Mouse (Mus musculus) midbrain, postnatal 0 days (tissue): ENCODE measurements around the gene Ngfr. TPM values are rescaled to one million over a fixed set of nuclear protein-coding genes. Genes with fewer than 3 reads are reported as not detected.

ENCODE experiments used
- ATAC-seq: fragments of 200-750 bp; cut with Nextera tagmentation; 2 replicates; pipeline ENCODE4 v1.8.0; 2017; ENCODE audit warnings: moderate number of reproducible peaks, mild to moderate bottlenecking, moderate TSS enrichment, moderate library complexity; ENCODE audit not compliant: low FRiP score
- DNase-seq: peaks from one replicate; pipeline ENCODE4 v3.0.0-alpha.2; 2015; ENCODE audit warnings: low spot score
- H3K27ac ChIP-seq: fragments of 300-500 bp; sonication (generic); 2 replicates; pipeline ENCODE4 v1.5.1; 2014; ENCODE audit warnings: low read depth, mild to moderate bottlenecking, low read length, mixed read lengths
- H3K27me3 ChIP-seq: fragments of 300-500 bp; sonication (generic); 2 replicates; pipeline ENCODE4 v1.6.1; 2014; ENCODE audit warnings: low read length, control low read depth, mixed read lengths; ENCODE audit not compliant: insufficient read depth
- H3K36me3 ChIP-seq: fragments of 300-500 bp; sonication (generic); 2 replicates; pipeline ENCODE4 v1.6.1; 2014; ENCODE audit warnings: low read length, control low read depth, mixed read lengths; ENCODE audit not compliant: insufficient read depth
- H3K4me1 ChIP-seq: fragments of 300-500 bp; sonication (generic); 2 replicates; pipeline ENCODE4 v1.6.1; 2014; ENCODE audit warnings: mild to moderate bottlenecking, control low read depth, antibody characterized with exemption, low read length, mixed read lengths; ENCODE audit not compliant: insufficient read depth
- H3K4me2 ChIP-seq: fragments of 300-500 bp; sonication (generic); 2 replicates; pipeline ENCODE4 v1.6.1; 2014; ENCODE audit warnings: low read depth, mild to moderate bottlenecking, low read length, mixed read lengths; ENCODE audit not compliant: poor library complexity, severe bottlenecking
- H3K4me3 ChIP-seq: fragments of 300-500 bp; sonication (generic); 2 replicates; pipeline ENCODE4 v1.5.1; 2014; ENCODE audit warnings: low read depth, mild to moderate bottlenecking, low read length, moderate library complexity
- H3K9ac ChIP-seq: fragments of 300-500 bp; sonication (generic); replicated peaks from 2 replicates; pipeline ENCODE4 v1.6.1; 2014; ENCODE audit warnings: mild to moderate bottlenecking, low read length, moderate library complexity, mixed read lengths; ENCODE audit not compliant: poor library complexity, severe bottlenecking
- H3K9me3 ChIP-seq: fragments of 300-500 bp; sonication (generic); 2 replicates; pipeline ENCODE4 v1.6.1; 2016; ENCODE audit warnings: low read length, control low read depth
- CTCF ChIP-seq: IDR thresholded peaks from 2 replicates; pipeline ENCODE4 v1.5.1; 2016; ENCODE audit warnings: antibody characterized with exemption, mild to moderate bottlenecking
- WGBS: fragments of 180-500 bp; shearing (Covaris S2); extraction: QIAGEN DNeasy Blood & Tissue Kit; methylation state at CpG from one replicate; pipeline ENCODE4 v1.1.7; 2014; 5-methylcytosine and 5-hydroxymethylcytosine counted together
- polyA plus RNA-seq: library from polyadenylated mRNA; unstranded; fragments of >200 nt; fragmentation: Nextera tagmentation; extraction: Ambion mirVana; gene quantifications from 2 replicates; pipeline ENCODE4 v1.2.1, GENCODE M21; 2015
- total RNA-seq: library from RNA; depleted of rRNA; stranded (reverse); fragments of >200 nt; gene quantifications from 2 replicates; pipeline ENCODE4 v1.2.3, GENCODE M21; 2014; rRNA removed

The Ngfr gene
- total and polyA plus RNA-seq, 2 experiments from 2014 or later: 5.2 to 16.9 TPM

DNA sequence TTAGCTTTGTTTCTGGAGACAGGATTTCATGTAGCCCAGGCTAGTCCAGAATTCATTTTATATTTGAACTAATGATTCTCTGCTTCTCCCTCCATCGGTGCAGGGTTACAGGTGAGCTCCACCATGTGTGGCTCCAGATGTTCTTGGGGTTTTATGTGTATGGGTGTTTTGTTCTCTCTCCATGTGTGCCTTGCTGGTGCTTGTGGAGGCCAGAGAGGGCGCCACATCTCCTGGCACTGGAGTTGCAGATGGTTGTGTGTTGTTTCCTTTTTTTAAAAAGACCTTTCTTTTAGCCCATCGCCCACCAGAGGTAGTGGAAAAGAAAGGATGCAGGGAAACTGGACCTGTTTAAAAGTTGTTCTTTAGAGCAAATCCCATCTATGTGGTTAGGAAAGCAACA is 59.3 kb downstream of the Ngfr start:
- Histone ChIP-seq H3K4me1 (no peaks in the 10 kb centered on the region), H3K9me3 (no peaks in the 10 kb centered on the region), H3K27me3 (no peaks in the 10 kb centered on the region), H3K4me2 (no peak overlapping the region), H3K27ac (no peak overlapping the region), H3K36me3 (no peaks in the 10 kb centered on the region), H3K4me3 (no peak overlapping the region), H3K9ac (no peak overlapping the region)
- WGBS: 87% methylated on average over 3 of the region's 3 CpGs
- peak; percentile 30 for TF ChIP-seq CTCF
- DNase-seq (no peak), ATAC-seq (no peak)

DNA sequence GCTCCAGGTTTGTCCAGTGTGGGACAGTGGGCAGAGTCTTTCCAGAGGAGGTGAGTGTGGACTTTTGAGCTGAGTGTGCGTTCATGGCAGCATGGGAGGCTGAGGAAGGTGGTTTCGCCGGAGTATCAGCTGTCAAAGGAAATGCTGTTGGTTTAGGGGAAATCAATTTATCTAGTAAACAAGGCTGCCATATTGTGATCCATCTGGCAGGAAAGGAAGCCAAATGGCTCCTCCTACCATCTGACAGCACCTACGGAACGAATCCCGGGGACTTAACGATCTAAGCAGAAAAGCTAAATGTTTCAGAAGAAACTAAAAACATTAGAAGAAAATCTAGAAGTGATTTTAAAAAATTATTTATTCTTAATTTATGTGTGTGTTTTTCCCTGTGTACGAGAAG is 60.2 kb downstream of the Ngfr start:
- Histone ChIP-seq H3K4me1 (no peaks in the 10 kb centered on the region), H3K27me3 (no peaks in the 10 kb centered on the region), H3K27ac (no peak overlapping the region), H3K36me3 (no peaks in the 10 kb centered on the region), H3K9me3 (no peaks in the 10 kb centered on the region), H3K9ac (no peak overlapping the region), H3K4me2 (no peak overlapping the region), H3K4me3 (no peak overlapping the region)
- DNase-seq (no peak), ATAC-seq (no peak)
- TF ChIP-seq CTCF: no peak
- 89% methylated on average over 8 of the region's 8 CpGs for WGBS

GRCm38 (mm10) chr11:95521563-95521962 is 66.0 kb downstream of the Ngfr start:
- Histone ChIP-seq H3K36me3 (no peaks in the 10 kb centered on the region), H3K9me3 (no peaks in the 10 kb centered on the region), H3K4me3 (no peak overlapping the region), H3K27me3 (no peaks in the 10 kb centered on the region), H3K27ac (no peak overlapping the region), H3K9ac (no peak overlapping the region), H3K4me2 (peak overlapping the region; percentile 29), H3K4me1 (no peaks in the 10 kb centered on the region)
- ATAC-seq: 0 out of 2 replicates have a peak, but pooled peaks have one; percentile 41
- peak; percentile 82 for DNase-seq
- WGBS: under 1% methylated on average over 13 of the region's 13 CpGs
- peak; percentile 95 for TF ChIP-seq CTCF

- no peak overlapping the region for H3K27ac ChIP-seq
- no peaks in the 10 kb centered on the region; the same call in 1 of the 2 replicates for H3K27me3 ChIP-seq
- no peak overlapping the region for H3K9ac ChIP-seq
- H3K9me3 ChIP-seq: no peaks in the 10 kb centered on the region
- ATAC-seq (peak; percentile 74), DNase-seq (peak; percentile 92)
- no peaks in the 10 kb centered on the region for H3K36me3 ChIP-seq
- 3% methylated on average over 27 of the region's 27 CpGs for WGBS
- TF ChIP-seq CTCF: peak; percentile 99
- no peaks in the 10 kb centered on the region for H3K4me1 ChIP-seq
- H3K4me2 ChIP-seq: peak overlapping the region; percentile 29; the same call in 1 of the 2 replicates
- H3K4me3 ChIP-seq: peak overlapping the region; percentile 1; the same call in 1 of the 2 replicates
These were observed 67.0 kb downstream of the Ngfr start for GRCm38 (mm10) chr11:95520456-95521072.

DNA sequence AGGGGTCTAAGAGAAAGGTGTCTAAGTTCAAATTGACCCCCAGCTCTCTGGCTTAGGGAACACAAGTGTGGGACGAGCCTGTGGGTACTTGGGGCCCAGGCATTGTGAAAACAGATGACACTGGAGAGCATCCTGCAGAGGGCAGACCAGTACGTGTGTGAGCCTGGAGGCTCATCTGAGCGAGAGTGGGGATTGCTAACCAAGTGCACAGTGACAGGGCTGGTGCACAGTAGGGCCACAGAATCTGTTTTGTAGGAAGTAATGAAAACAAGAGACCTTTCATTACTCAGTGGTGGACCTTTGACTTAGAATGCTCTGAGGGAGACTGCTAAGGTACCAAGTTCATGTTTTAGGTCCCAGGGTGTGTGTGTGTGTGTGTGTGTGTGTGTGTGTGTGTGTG is 67.5 kb downstream of the Ngfr start:
- H3K36me3 ChIP-seq: no peaks in the 10 kb centered on the region
- H3K9ac ChIP-seq: no peak overlapping the region
- H3K9me3 ChIP-seq: no peaks in the 10 kb centered on the region
- peak; percentile 37 for TF ChIP-seq CTCF
- no peaks in the 10 kb centered on the region for H3K4me1 ChIP-seq
- H3K4me2 ChIP-seq: no peak overlapping the region
- peaks cover 5% of the 10 kb centered on the region for H3K27me3 ChIP-seq
- WGBS: 56% methylated on average over 3 of the region's 3 CpGs
- H3K27ac ChIP-seq: no peak overlapping the region
- ATAC-seq: no peak
- H3K4me3 ChIP-seq: no peak overlapping the region
- no peak for DNase-seq

GRCm38 (mm10) chr11:95519299-95519698 is 68.2 kb downstream of the Ngfr start:
- H3K9ac ChIP-seq: no peak overlapping the region
- WGBS: 55% methylated on average over 10 of the region's 10 CpGs
- TF ChIP-seq CTCF: no peak
- H3K4me3 ChIP-seq: no peak overlapping the region
- H3K4me1 ChIP-seq: no peaks in the 10 kb centered on the region
- H3K27me3 ChIP-seq: peaks cover 5% of the 10 kb centered on the region
- H3K4me2 ChIP-seq: no peak overlapping the region
- H3K36me3 ChIP-seq: no peaks in the 10 kb centered on the region
- DNase-seq (no peak), ATAC-seq (no peak)
- H3K9me3 ChIP-seq: no peaks in the 10 kb centered on the region
- no peak overlapping the region for H3K27ac ChIP-seq

Other genes starting within 250 kb of the Ngfr start
- 92.4 and 99.1 TPM in 2 replicates for gene Slc35b1, start 203.0 kb downstream of the Ngfr start, total RNA-seq
- 154 and 168 TPM in 2 replicates for gene Slc35b1, start 203.0 kb downstream of the Ngfr start, polyA plus RNA-seq
- gene Spop, start 173.7 kb downstream of the Ngfr start, total RNA-seq: 54.3 and 66.5 TPM in 2 replicates
- gene Spop, start 173.7 kb downstream of the Ngfr start, polyA plus RNA-seq: 192 and 231 TPM in 2 replicates
- 22.3 and 22.8 TPM in 2 replicates for gene Nxph3, start 73.2 kb downstream of the Ngfr start, total RNA-seq
- gene Nxph3, start 73.2 kb downstream of the Ngfr start, polyA plus RNA-seq: 5.1 and 5.6 TPM in 2 replicates
- 132 and 137 TPM in 2 replicates for gene Phb, start 79.2 kb upstream of the Ngfr start, total RNA-seq
- 207 and 222 TPM in 2 replicates for gene Phb, start 79.2 kb upstream of the Ngfr start, polyA plus RNA-seq
- 25.3 and 25.7 TPM in 2 replicates for gene Zfp652, start 124.9 kb upstream of the Ngfr start, total RNA-seq
- gene Zfp652, start 124.9 kb upstream of the Ngfr start, polyA plus RNA-seq: 12.6 and 13.2 TPM in 2 replicates
- 0.66 and 2.1 TPM in 2 replicates for gene B130006D01Rik, start 135.9 kb upstream of the Ngfr start, total RNA-seq
- 0.32 and 0.51 TPM in 2 replicates for gene B130006D01Rik, start 135.9 kb upstream of the Ngfr start, polyA plus RNA-seq
- 0.85 and 2.1 TPM in 2 replicates for gene Phospho1, start 236.8 kb upstream of the Ngfr start, total RNA-seq
- gene Phospho1, start 236.8 kb upstream of the Ngfr start, polyA plus RNA-seq: not detected in 2 replicates
- 2.9 and 3.3 TPM in 2 replicates for gene Gngt2, start 249.5 kb upstream of the Ngfr start, total RNA-seq
- gene Gngt2, start 249.5 kb upstream of the Ngfr start, polyA plus RNA-seq: 2.4 TPM in 2 replicates